Mouse (Mus musculus) embryo, embryonic 10.5 days (tissue): ENCODE data around the gene Gcc2.
A peak's percentile ranks its signal among the peaks of the same experiment; 100 is the strongest.
"Not testable (repeated sequence)": the region's sequence is repeated elsewhere in the genome, so short reads cannot be mapped to it uniquely, and the experiment has no call there.

Experiments used
- DNase-seq: peaks from one replicate; pipeline ENCODE4 v3.0.0-alpha.2; 2015; ENCODE audit warnings: low spot score

The Gcc2 gene

DNA sequence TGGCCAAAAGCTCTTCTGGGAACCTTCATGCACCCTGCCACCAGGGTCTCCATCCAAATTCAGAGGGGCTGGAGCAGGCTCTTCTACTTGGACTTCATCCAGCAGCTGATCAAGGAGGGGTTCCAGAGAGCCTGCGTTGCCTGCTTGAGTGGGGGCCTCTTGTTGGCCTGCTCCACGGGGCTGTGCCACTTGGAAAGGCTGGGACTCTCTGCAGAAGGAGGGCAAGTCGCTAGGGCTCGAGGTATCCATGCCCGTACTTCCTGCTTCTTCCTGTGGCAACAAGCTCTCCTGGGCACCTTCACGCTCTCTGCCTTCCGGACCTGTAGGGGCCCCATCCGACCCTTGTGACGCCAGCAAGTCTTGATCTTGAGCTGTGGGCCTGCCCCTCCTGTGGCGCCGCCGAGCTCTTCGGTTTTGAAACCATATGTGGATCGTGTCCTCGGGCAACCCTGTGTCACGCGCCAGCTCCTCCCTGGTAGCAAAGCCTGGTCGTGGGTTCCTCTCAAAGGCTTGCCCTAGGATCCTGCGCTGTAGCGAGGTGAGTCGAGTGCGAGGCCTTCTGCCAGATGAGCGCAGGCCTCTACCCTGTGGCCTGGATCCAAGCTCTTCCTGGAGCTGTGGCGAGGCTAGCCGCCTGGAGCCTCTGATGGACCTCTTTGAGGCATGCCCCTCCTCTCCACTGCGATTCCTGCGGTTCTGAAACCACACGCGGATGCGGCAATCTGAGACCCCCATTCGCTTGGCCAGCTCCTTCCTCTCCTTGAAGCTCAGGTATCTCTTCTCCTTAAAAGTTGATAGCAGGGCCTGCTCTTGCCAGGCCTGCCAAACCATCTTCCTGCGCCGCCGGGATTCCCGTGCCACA is 23.3 kb upstream of the Gcc2 start:
- DNase-seq: peak; percentile 34

DNA sequence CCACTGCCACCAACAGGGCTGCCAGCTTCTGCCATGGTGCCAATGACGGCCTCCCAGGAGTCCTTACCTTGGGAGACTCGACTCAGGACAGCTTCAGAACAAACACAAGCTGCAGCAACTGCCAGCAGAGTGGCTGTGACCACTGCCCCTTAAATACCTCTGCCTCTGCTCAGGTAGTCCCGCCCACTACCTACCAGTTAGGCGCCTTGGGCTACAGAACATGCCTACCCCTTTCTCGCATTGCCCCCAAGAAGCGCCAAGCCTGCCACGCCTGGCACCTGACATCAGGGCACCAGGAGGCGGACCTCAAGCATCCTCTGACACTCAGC is 22.7 kb upstream of the Gcc2 start, which contains the start of gene Duxf3:
Duxf3 (minus strand) TSS at position 35 of the 329 bp plus-strand sequence.
- not testable (repeated sequence) for DNase-seq

DNA sequence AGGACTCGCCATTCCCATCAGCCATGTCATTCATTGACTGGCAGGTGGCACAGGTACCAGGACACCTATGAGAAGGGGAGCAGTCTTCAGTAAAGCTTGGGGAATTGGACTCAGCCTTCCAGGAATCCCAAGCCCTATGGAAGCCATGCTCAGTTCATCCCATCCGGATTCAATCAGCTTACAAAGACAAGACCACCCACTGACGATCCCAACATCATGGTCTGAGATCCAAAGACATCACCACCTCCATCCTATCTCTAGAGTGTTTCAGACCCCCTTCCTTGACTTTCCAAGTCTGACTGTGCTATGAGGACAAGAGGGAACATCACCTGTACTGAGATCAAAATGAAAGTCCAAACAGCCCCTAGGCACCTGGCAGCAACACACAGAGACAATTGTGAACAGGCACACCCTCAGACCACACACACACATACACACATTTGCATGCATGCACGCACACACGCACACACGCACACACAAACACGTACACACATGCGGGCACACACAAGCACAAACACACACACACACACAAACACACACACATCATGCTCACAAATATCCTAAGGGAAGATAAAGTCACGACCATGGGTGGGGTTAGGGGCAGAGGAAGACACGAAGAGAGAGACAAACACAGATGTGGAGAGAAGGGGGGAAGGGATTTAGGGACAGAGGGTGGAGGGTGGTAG is 22.1 kb upstream of the Gcc2 start:
- not testable (repeated sequence) for DNase-seq

DNA sequence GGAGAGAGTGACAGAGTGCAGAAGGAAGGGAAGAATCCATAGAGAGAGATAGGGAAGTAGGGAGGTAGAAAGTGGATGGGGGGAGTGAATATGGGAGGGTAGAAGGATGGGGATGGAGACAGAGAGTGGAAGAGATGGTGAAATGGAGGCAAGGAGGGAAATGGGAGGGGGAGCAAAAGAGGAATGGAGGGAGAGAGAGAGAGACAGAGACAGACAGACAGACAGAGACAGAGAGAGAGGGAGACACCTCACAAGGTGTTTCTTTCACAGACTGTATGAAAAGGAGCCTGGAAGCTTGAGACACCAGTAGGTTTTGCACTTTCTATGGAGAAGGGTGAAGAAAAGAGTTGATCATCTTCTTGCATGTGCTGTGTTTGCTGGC is 21.6 kb upstream of the Gcc2 start:
- DNase-seq: not testable (repeated sequence)

DNA sequence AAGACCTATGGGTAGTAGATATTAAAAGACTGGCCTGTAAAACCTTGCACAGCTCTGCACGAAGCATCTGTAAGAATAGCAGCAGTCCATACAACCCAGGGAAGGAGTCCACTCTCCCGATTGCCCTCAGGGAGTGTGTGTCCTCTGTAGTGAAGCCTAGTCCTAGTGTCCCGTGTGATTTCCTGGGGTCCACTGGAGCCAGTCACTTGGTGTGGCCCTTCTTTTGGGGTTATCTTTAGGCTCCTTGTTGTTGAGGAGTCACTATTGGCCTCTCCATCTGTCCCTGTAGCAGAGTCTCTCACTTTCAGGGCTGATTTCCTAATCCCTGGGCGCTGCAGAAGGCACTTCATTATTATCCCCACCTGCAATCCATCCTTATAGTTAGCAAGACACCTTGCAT is 20.3 kb upstream of the Gcc2 start:
- not testable (repeated sequence) for DNase-seq

DNA sequence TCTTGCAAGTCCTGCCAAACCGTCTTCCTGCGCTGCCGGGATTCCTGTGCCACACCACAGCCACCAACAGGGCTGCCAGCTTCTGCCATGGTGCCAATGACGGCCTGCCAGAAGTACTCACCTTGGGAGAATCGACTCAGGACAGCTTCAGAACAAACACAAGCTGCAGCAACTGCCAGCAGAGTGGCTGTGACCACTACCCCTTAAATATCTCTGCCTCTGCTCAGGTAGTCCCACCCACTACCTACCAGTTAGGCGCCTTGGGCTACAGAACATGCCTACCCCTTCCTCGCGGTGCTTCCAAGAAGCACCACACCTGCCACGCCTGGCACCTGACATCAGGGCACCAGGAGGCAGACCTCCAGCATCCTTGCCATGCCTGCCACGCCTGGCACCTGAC is 18.7 kb upstream of the Gcc2 start, which contains the start of gene Gm4981:
Gm4981 (minus strand) TSS at position 89 of the 400 bp plus-strand sequence.
- no peak for DNase-seq

DNA sequence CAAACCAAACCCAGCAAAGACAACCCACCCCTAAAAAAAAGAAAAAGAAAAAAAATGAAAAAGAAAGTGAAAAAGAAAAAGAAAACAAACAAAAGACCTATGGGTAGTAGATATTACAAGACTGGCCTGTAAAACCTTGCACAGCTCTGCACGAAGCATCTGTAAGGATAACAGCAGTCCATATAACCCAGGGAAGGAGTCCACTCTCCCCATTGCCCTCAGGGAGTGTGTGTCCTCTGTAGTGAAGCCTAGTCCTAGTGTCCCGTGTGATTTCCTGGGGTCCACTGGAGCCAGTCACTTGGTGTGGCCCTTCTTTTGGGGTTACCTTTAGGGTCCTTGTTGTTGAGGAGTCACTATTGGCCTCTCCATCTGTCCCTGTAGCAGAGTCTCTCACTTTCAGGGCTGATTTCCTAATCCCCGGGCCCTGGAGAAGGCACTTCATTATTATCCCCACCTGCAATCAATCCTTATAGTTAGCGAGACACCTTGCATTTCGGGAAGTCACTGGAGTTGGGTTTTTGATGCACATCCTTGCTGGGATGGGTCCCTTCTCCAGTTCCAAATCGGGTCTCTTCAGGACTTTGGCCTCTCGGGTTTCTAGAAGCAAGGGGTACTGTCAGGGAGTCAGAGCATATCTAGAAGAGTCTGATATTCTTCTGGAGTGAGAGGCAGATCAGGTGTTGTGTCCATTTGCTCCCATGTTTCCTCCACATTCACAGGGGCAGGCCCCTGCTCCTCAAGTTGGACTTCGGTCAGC is 16.1 kb upstream of the Gcc2 start:
- peak; percentile 35 for DNase-seq

DNA sequence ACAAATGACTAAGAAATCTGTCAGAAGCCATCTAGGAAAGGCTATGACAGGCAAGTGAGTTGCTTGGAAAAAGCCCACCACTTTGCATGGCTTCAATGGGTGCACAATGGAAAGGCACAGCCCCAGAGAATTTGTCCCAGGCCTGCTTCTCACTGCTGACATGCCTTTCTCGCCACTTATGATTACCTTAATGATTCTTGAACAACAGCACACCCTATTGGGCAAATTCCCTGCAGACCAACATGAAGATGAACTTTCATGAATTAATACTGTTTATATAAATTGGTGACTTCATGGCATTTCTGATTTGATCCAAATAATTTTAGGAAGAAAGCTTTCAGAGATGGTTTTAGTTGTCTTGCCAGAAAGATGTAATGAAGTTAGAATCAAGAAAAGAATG is 5.8 kb upstream of the Gcc2 start:
- DNase-seq: no peak

DNA sequence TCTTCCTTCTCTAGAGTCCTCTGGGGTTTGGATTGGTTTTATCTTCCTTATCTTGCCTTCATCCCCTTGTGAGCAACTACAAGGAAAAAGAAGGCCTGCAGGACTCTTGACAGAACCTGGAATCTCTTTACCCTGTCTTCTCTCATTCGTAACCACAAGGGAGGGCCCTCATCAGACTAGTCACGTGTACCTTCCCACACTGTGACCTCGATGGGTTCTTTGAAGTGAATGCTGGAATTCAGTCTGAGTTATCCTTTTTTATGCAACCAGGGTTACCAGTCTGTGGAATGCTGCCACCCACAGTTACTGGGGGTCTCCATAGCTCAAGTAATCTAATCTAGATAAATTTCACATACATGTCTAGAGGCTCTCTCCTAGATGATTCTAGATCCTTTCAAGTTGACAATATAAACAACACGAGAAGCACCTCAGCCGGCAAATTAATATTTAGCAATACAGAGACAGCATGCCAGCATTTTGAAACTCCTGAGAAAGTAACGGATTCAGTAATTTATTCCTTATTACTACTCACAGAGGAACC is 592 bp upstream of the Gcc2 start:
- DNase-seq: peak; percentile 9

DNA sequence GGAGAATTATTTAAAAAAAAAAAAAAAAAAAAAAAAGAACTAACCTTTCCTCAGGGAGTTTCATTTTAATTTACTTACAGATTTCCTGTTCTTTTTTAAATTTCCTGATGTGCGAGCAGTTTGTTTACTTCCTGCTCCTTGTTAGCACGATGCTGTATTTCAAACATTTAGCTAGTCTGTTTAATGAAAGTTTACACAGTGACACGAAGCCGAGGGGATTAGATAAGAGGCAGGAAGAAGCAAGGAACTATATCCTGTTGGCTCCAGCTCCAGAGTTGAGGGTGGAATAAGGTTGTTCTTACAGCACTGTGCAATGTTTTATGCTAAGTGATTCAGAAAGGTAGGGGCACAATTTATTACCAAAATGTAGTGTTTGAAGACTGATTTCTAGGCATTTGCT is 657 bp downstream of the Gcc2 start:
- peak; percentile 17 for DNase-seq

DNA sequence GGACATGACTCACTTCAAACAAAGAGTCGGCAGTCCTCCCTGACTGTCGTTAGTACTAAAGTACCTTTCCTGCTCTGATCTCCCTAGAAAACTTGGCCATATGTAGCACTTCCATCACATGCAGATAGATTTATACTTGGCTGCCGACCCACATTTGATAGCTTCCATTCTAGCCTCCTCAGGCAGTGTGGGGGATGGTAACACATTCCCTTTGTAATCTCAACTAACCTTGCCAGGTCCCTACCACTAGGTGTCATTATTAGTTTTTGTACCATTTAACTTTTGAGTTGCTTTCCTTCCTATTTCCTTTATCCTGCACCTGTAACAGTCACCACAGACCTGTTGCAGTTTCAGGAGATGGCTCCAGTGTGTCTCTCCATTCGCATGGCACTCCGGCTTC is 3.2 kb downstream of the Gcc2 start:
- DNase-seq: peak; percentile 12

DNA sequence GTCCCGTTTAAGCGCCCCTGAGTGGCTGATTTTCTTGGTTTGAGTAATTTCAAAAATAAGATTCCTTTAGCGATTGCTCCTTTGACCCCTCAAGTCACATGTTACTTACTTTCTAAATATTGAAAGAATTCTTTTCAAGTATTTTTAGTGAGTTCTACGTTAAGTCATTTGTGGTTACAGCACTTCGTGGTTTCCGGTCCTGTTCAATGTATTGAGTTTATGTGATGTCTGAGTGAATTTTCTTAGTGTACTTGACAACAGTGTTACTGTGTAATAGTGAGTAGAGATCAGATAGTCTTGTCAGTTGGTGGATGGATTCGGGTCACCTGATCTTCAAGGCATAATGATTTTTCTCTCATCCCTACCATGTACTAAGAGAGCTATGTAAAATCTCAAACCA is 26.9 kb downstream of the Gcc2 start:
- no peak for DNase-seq

DNA sequence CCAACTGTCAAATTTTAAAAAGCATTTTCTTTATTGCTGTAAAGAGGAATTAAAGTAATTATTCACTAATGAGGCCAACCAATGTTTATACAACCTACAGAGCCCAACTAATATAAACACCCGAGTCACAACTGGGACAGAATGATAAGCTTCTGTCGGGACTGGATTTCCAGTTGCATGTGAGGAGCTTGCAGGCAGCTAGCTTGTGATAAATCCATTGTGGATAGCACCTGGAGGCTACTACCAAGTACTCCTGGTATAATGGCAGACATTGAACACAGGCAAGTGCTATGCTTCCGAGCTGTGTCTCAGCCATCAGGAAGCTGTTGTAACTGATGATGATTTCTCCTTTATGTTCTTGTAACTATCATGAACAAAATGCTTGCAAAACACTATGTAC is 35.4 kb downstream of the Gcc2 start:
- DNase-seq: no peak

DNA sequence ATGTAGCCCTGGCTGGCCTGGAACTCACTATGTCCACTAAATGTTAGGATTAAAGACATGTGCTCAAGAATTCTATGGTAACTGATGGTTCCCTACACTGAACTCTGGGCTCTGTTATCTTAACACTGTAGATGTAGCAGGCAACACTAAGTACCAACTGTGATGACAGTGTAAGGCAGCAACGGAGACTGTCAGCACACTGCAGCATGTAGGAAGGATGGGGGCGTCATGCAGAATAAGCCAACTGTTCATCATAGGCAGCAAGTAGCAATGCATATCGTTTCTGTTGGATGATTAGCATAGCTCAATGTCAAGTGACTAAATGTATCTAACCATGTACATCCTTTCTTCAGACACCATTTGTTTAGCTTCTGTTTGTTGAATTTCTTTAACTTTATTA is 38.9 kb downstream of the Gcc2 start:
- DNase-seq: no peak

DNA sequence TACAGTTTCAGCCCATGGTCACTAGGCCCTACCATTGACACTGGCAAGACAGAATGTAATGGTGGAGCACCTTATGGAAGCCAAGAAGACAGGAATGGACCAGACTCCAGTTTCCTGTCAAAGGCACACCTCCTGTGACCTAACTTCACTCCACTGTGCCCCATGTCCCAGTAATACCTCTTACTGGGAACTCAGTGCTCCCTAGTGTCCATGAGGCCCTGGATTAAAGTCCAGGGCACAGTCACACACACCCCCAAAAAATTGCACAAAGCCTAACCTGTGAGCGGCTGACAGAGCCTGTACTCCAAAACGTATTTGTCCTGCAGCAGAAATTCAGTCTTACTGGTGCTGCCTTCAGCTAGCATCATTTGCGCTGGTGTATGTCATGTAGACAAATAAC is 40.3 kb downstream of the Gcc2 start:
- no peak for DNase-seq

DNA sequence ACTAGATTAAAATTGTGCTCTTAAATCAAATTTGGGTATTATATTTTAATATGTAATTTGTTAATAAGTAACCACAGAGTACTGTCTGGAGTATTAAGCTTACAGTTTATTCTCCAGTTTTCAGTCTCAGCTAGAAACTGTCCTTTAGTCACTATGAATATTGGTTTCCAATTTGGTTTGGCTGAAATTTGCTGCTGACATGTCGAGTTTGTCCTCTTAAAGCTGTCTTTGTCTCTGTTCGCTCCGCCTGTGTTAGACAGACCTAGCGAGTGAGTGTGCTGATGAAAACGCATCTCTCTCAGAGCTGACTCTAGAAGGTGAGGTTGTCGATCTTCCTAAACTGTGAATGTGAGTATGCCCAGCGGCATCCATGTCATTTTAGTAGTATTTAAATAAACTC is 49.7 kb downstream of the Gcc2 start:
- DNase-seq: no peak

DNA sequence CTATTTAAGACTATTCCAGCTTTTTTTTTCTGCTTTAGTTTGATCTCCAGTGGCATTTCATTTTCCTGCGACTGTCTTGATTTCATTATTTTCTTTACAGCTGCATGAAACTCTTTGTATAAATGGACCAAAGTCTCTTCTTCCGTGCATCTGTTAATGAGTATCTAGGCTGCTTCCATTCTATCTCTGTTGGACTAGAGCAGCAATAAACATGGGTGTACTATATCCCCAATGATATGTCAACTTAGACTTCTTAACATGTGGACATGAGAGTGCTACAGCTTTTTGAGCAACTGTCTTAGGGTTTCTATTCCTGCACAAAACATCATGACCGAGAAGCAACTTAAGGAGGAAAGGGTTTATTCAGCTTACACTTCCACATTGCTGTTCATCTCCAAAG is 51.6 kb downstream of the Gcc2 start:
- DNase-seq: no peak

DNA sequence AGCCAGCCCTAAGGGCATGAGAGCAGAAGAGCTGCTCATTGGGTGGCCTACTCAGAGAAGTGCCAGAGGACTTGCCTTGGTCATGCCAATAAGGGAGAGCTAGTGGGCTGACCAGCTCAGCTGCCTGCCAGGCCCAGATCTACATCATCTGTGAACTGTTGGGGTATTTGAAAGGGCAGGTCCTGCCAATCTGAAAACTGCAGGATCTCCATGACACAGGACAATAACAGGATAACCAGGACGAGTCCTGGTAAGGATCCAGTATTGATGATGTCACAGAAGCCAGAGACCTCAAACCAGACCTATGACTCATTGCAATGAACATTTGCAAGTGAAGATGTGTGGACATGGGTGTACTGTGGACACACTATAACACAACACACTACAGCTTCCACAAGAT is 55.5 kb downstream of the Gcc2 start:
- DNase-seq: no peak

DNA sequence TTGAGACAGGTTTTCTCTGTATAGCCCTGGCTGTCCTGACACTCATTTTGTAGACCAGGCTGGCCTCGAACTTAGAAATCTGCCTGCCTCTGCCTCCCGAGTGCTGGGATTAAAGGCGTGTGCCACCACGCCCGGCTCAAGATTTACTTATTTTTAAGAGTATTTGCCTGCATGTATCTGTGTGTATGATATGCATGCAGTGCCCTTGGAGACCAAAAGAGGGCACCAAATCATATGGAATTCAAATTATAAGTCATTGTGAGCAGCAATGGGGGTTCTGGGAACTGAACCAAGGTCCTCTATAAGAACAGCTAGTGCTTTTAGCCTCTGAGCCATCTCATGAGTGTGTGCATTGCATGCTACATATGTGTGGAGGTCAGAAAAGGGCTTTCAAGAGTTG is 57.6 kb downstream of the Gcc2 start:
- no peak for DNase-seq

DNA sequence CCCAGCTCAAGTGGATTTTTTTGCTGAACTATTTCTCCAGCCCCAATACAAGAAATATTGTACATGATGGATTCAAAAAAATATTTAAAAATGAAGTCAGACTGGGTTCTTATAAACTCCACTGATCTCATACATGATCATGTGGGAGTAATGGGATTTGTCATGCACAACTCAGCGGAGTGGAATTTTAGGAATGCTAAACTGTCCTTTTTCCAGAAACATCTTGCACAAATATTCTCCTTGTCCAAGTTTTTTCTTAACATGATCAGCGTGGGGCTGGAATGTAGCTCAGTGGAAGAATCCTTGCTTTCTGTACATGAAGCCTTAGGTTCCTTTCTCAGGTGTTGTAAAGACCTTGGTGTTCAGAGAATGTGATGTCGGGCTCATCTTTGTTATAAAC is 65.6 kb downstream of the Gcc2 start:
- no peak for DNase-seq

DNA sequence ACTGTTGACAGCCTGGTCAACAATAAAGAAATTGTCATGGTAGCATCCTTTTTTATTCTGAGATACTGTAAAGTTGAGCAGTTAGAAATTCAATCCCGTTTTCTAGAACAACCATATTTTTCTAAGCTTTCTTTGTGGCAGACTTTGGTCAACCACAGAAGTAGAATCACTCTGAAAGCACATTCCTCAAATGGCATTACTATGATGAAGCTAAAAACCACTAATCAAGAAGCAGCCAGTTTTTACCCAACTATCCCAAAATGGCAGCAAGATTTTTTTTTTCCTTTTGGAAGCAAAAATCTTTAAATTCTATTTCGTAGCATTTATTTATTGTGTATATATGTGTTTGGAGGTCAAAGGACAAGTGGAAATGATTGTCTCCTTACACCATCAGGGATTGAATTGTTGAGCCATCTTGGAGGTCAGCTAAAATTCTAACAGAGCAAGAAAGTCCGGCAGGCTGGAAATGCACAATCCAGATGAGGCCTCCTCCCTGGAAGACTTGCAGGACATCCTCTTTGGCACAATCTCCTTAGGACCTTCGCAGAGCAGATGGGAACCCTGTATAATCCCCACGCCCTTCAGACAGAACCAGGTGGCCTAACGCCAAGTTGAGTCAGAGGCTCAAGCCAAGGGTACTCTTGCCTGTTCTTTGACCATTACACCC is 67.2 kb downstream of the Gcc2 start:
- no peak for DNase-seq
